Mouse (Mus musculus) kidney, adult 2 months (tissue): Measurements from ENCODE around the gene Ccnt1.

Experiments used
- CTCF ChIP-seq: fragments of 200-500 bp; conservative IDR thresholded peaks from 2 replicates; pipeline ENCODE4 v1.5.1; 2011; ENCODE audit warnings: low read depth, mild to moderate bottlenecking, control low read depth, low read length, moderate library complexity, mixed read lengths; ENCODE audit not compliant: insufficient read depth, insufficient read length
- POLR2A ChIP-seq: fragments of 200-500 bp; IDR thresholded peaks from one replicate; pipeline ENCODE4 v1.6.1; 2011; ENCODE audit warnings: low read depth, low read length, control low read depth

DNA sequence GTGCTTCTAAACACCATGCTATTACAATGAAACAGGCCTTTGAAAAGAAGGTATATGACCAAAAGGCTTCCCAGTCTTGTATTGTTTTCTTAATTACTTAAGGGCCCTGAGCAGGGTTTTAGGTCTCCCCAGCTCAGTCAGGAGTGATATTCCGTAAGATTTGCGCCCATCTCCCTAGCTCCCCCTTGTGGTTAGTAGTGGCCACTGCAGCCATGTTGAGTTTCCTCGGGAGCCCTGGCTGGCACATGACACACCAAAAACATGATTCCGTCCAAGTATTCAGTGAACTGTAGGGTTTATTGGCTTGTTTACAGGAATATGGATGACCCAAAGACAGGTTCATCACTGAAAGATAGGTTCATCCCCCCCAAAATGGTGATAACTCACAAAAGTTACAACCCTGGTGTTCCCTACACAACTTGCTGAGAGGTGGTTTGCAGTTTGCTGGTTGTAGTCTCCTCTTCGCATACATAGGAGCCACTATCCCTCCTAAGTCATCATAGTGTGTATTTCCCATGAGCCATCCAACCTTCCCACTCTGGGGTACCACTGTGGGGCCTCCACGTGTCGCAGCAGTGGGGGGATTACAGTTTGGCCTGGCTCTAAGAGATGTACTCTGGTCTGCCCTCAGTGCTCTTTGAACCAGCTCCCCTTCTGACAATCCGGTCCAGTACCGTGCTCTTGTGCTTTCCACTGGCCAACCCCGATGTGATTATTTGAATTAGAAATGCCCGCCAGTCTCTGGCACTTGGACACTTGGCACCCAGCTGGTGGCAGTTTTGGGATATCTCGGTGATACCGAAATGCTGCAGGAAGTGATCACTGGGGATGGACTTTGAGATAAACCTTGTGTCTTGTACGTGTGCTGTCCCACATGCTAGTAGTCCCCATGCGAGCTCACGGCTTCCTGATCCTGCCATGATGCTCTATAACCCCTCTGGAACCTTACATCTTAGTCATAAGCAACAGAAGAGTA, 53.1 kb downstream of the Ccnt1 start:
- TF ChIP-seq POLR2A (no peak), CTCF (peak; percentile 88)
